Mouse (Mus musculus) CH12.LX (cell line): ENCODE results near the gene Pdzrn4. TPM values are rescaled to one million over a fixed set of nuclear protein-coding genes. Genes with fewer than 3 reads are reported as not detected.

ENCODE experiments used
- DNase-seq: peaks from one replicate; pipeline ENCODE4 v3.0.0-alpha.2; 2013; ENCODE audit errors: extremely low read depth
- H3K27ac ChIP-seq: 2 replicates; pipeline ENCODE4 v1.5.1; 2012; ENCODE audit warnings: low read depth, mild to moderate bottlenecking, control low read depth, moderate library complexity; ENCODE audit not compliant: insufficient read depth
- H3K27me3 ChIP-seq: replicated peaks from 2 replicates; pipeline ENCODE3; 2012; ENCODE audit warnings: inconsistent platforms
- H3K36me3 ChIP-seq, 2 experiments: replicated peaks in 1 of 2; 2 replicates each; pipeline versions ENCODE3 to v1.6.1; 2012; ENCODE audit warnings: inconsistent platforms in 1 of 2, low read length in 1 of 2, mild to moderate bottlenecking in 1 of 2, mixed read lengths in 1 of 2, moderate library complexity in 1 of 2; ENCODE audit not compliant: control insufficient read depth in 1 of 2, insufficient read depth in 1 of 2
- H3K4me1 ChIP-seq, 2 experiments: 2 replicates each; pipeline ENCODE4 v1.6.1; 2012; ENCODE audit warnings: inconsistent platforms in 1 of 2, moderate library complexity in 1 of 2; ENCODE audit not compliant: insufficient read depth in 2 of 2, control insufficient read depth in 1 of 2
- H3K4me2 ChIP-seq: 2 replicates; pipeline ENCODE4 v1.6.1; 2012; ENCODE audit warnings: low read depth, mild to moderate bottlenecking, control low read depth; ENCODE audit not compliant: poor library complexity, insufficient read depth, severe bottlenecking
- H3K4me3 ChIP-seq, 3 experiments: fragments of 150-350 bp in 1 of 3; sonication (generic) in 1 of 3; replicated peaks in 1 of 3; 2 replicates each; pipeline versions ENCODE3 to v1.5.1; 2011 to 2012; ENCODE audit warnings: low read depth in 2 of 3, low read length in 2 of 3, mild to moderate bottlenecking in 2 of 3, moderate library complexity in 2 of 3, control low read depth in 1 of 3, improper control_type of control experiment in 1 of 3, inconsistent platforms in 1 of 3, mixed read lengths in 1 of 3; ENCODE audit not compliant: poor library complexity in 1 of 3
- H3K79me2 ChIP-seq: replicated peaks from 2 replicates; pipeline ENCODE4 v1.6.1; 2012; ENCODE audit warnings: mild to moderate bottlenecking, moderate library complexity; ENCODE audit not compliant: control insufficient read depth, poor library complexity, insufficient read depth, severe bottlenecking; ENCODE audit errors: extremely low read depth
- H3K9ac ChIP-seq: 2 replicates; pipeline ENCODE4 v1.6.1; 2012; ENCODE audit warnings: low read depth, mild to moderate bottlenecking, control low read depth, moderate library complexity; ENCODE audit not compliant: insufficient read depth
- H3K9me3 ChIP-seq: replicated peaks from 2 replicates; pipeline ENCODE3; 2012; ENCODE audit warnings: low read length, inconsistent platforms, mixed read lengths
- BHLHE40 ChIP-seq: IDR thresholded peaks from 2 replicates; pipeline ENCODE4 v1.6.1; 2011; ENCODE audit warnings: mild to moderate bottlenecking, low read depth, low read length, improper control_type of control experiment
- CHD2 ChIP-seq: IDR thresholded peaks from 2 replicates; pipeline ENCODE4 v1.6.1; 2011; ENCODE audit warnings: low read length, improper control_type of control experiment
- ETS1 ChIP-seq: conservative IDR thresholded peaks from 2 replicates; pipeline ENCODE4 v1.6.1; 2012; ENCODE audit warnings: low read depth, mild to moderate bottlenecking, inconsistent platforms, low read length, improper control_type of control experiment, moderate library complexity
- HCFC1 ChIP-seq: IDR thresholded peaks from 2 replicates; pipeline ENCODE4 v1.6.1; 2012; ENCODE audit warnings: low read depth, mild to moderate bottlenecking, inconsistent platforms, low read length, improper control_type of control experiment
- JUND ChIP-seq: conservative IDR thresholded peaks from 2 replicates; pipeline ENCODE4 v1.6.1; 2011; ENCODE audit warnings: low read depth, low read length, improper control_type of control experiment
- KAT2A ChIP-seq: IDR thresholded peaks from 2 replicates; pipeline ENCODE4 v1.6.1; 2012; ENCODE audit warnings: low read length, improper control_type of control experiment, inconsistent platforms; ENCODE audit not compliant: insufficient replicate concordance
- MAX ChIP-seq: IDR thresholded peaks from 2 replicates; pipeline ENCODE4 v1.6.1; 2011; ENCODE audit warnings: low read length, improper control_type of control experiment
- MAZ ChIP-seq: IDR thresholded peaks from 2 replicates; pipeline ENCODE4 v1.6.1; 2012; ENCODE audit warnings: low read depth, mild to moderate bottlenecking, inconsistent platforms, low read length, improper control_type of control experiment, moderate library complexity
- MEF2A ChIP-seq: IDR thresholded peaks from 2 replicates; pipeline ENCODE4 v1.6.1; 2014; ENCODE audit warnings: low read depth, mild to moderate bottlenecking, inconsistent platforms, low read length, improper control_type of control experiment, borderline replicate concordance
- MYC ChIP-seq: IDR thresholded peaks from 2 replicates; pipeline ENCODE4 v1.6.1; 2011; ENCODE audit warnings: low read depth, mild to moderate bottlenecking, improper control_type of control experiment, low read length
- NRF1 ChIP-seq: IDR thresholded peaks from 2 replicates; pipeline ENCODE4 v1.6.1; 2014; ENCODE audit warnings: low read depth, mild to moderate bottlenecking, inconsistent platforms, low read length, improper control_type of control experiment, moderate library complexity
- PAX5 ChIP-seq: IDR thresholded peaks from 2 replicates; pipeline ENCODE4 v1.6.1; 2012; ENCODE audit warnings: low read length, inconsistent platforms, mixed read lengths
- POLR2A ChIP-seq: IDR thresholded peaks from 2 replicates; pipeline ENCODE4 v1.6.1; 2011; ENCODE audit warnings: low read depth, mild to moderate bottlenecking, improper control_type of control experiment, low read length
- POLR2AphosphoS2 ChIP-seq: IDR thresholded peaks from 2 replicates; pipeline ENCODE4 v1.6.1; 2011; ENCODE audit warnings: low read depth, low read length, improper control_type of control experiment
- RAD21 ChIP-seq: IDR thresholded peaks from 2 replicates; pipeline ENCODE4 v1.6.1; 2011; ENCODE audit warnings: low read depth, mild to moderate bottlenecking, low read length, improper control_type of control experiment, moderate library complexity
- TCF12 ChIP-seq: IDR thresholded peaks from 2 replicates; pipeline ENCODE4 v1.6.1; 2014; ENCODE audit warnings: low read depth, mild to moderate bottlenecking, inconsistent platforms, low read length, improper control_type of control experiment
- USF2 ChIP-seq: conservative IDR thresholded peaks from 2 replicates; pipeline ENCODE4 v1.6.1; 2011; ENCODE audit warnings: low read depth, low read length, improper control_type of control experiment
- ZC3H11A ChIP-seq: IDR thresholded peaks from 2 replicates; pipeline ENCODE4 v1.6.1; 2012; ENCODE audit warnings: low read depth, mild to moderate bottlenecking, inconsistent platforms, low read length, improper control_type of control experiment
- ZMIZ1 ChIP-seq: IDR thresholded peaks from 2 replicates; pipeline ENCODE4 v1.6.1; 2012; ENCODE audit warnings: low read depth, mild to moderate bottlenecking, inconsistent platforms, low read length, improper control_type of control experiment
- dilution Hi-C: fragments of 300-500 bp; cut with MboI; formaldehyde crosslinking; loops from 2 replicates; pipeline ENCODE4 v1.14.3; 2020; ENCODE audit warnings: low sequenced_read_pairs; ENCODE audit not compliant: extremely low pct_unique_long_range_greater_than_20kb, extremely low pct_ligation_motif_present
- in situ Hi-C: fragments of 300-500 bp; cut with MboI; formaldehyde crosslinking; loops from 3 replicates; pipeline ENCODE4 v1.14.3; 2019; ENCODE audit warnings: low sequenced_read_pairs, low pct_ligation_motif_present, low pct_unique_long_range_greater_than_20kb, mixed read lengths
- polyA plus RNA-seq: library from polyadenylated mRNA; unstranded; fragments of >175 nt; gene quantifications from 2 replicates; pipeline ENCODE4 v1.2.1, GENCODE M21; 2012; ENCODE audit warnings: low read depth; ENCODE audit not compliant: insufficient read length
- total RNA-seq, 2 experiments: library from RNA; depleted of rRNA; stranded (reverse); fragments of 300-350 nt in 1 of 2; fragments of >200 nt in 1 of 2; gene quantifications; 2 replicates each; pipeline ENCODE4 v1.2.3; 2012 to 2014

Pdzrn4 gene
- total and polyA plus RNA-seq, 3 experiments, result not detected

GRCm38 (mm10) chr15:92364153-92364552 lies 32.5 kb upstream of the Pdzrn4 start:
- no peak overlapping the region for H3K4me3 ChIP-seq
- peaks cover 39% of the 10 kb centered on the region for H3K9me3 ChIP-seq
- H3K79me2 ChIP-seq, result no peaks in the 10 kb centered on the region
- dilution Hi-C loops, result no loop called here
- DNase-seq, result no peak
- H3K36me3 ChIP-seq, result no peaks in the 10 kb centered on the region
- in situ Hi-C loops, result no loop called here
- TF ChIP-seq RAD21, result no peak
- no peak for TF ChIP-seq POLR2AphosphoS2
- TF ChIP-seq CHD2, result no peak
- H3K27ac ChIP-seq, result no peak overlapping the region
- no peak overlapping the region for H3K4me2 ChIP-seq
- no peak overlapping the region for H3K9ac ChIP-seq
- H3K4me1 ChIP-seq, result no peaks in the 10 kb centered on the region
- no peaks in the 10 kb centered on the region for H3K27me3 ChIP-seq

- H3K9ac ChIP-seq, result no peak overlapping the region
- dilution Hi-C loops, result no loop called here
- peaks cover 37% of the 10 kb centered on the region for H3K9me3 ChIP-seq
- no peaks in the 10 kb centered on the region for H3K79me2 ChIP-seq
- H3K4me2 ChIP-seq, result no peak overlapping the region
- H3K4me1 ChIP-seq, result no peaks in the 10 kb centered on the region
- no peaks in the 10 kb centered on the region for H3K27me3 ChIP-seq
- no peak overlapping the region for H3K27ac ChIP-seq
- H3K36me3 ChIP-seq, result no peaks in the 10 kb centered on the region
- no peak for DNase-seq
- in situ Hi-C loops, result no loop called here
- no peak for TF ChIP-seq USF2
- no peak for TF ChIP-seq ZC3H11A
- no peak for TF ChIP-seq BHLHE40
- no peak for TF ChIP-seq MYC
- TF ChIP-seq ZMIZ1, result no peak
- TF ChIP-seq MAX, result no peak
- no peak for TF ChIP-seq ETS1
- no peak for TF ChIP-seq PAX5
- no peak overlapping the region for H3K4me3 ChIP-seq
These were observed 32.1 kb upstream of the Pdzrn4 start for GRCm38 (mm10) chr15:92364592-92364991.

GRCm38 (mm10) chr15:92394811-92395210 lies 1.9 kb upstream of the Pdzrn4 start:
- H3K4me3 ChIP-seq, result no peak overlapping the region
- no peaks in the 10 kb centered on the region for H3K4me1 ChIP-seq
- DNase-seq, result no peak
- no peaks in the 10 kb centered on the region for H3K36me3 ChIP-seq
- in situ Hi-C loops (no loop called here), dilution Hi-C loops (no loop called here)
- H3K27ac ChIP-seq, result no peak overlapping the region
- H3K79me2 ChIP-seq, result no peaks in the 10 kb centered on the region
- TF ChIP-seq JUND (no peak), KAT2A (no peak), HCFC1 (no peak), MAZ (no peak), MEF2A (no peak), NRF1 (no peak), RAD21 (no peak), TCF12 (no peak), POLR2A (no peak), ETS1 (no peak), ZC3H11A (no peak)
- H3K27me3 ChIP-seq, result no peaks in the 10 kb centered on the region
- H3K9ac ChIP-seq, result no peak overlapping the region
- peaks cover 60% of the 10 kb centered on the region for H3K9me3 ChIP-seq
- H3K4me2 ChIP-seq, result no peak overlapping the region
